Mouse (Mus musculus) heart, postnatal 14 days (tissue): ENCODE results near the gene Elfn2. TPM values are rescaled to one million over a fixed set of nuclear protein-coding genes. Genes with fewer than 3 reads are reported as not detected.
A peak's percentile ranks its signal among the peaks of the same experiment; 100 is the strongest.

ENCODE experiments used
- DNase-seq, 2 experiments: peaks; one replicate each; pipeline ENCODE4 v3.0.0; 2021 to 2022
- intact Hi-C: fragments of 180-260 bp; cut with DNase I; formaldehyde crosslinking; loops from one replicate; pipeline ENCODE4 v1.15.1; 2025
- long read RNA-seq, 2 experiments: library from polyadenylated mRNA; stranded (forward); transcript quantifications; one replicate each; pipeline ENCODE4 v2.0.0; 2021
- total RNA-seq, 2 experiments: library from RNA; stranded (reverse); gene quantifications; 2 replicates each; pipeline ENCODE4 v1.2.3; 2021

The Elfn2 gene
- total RNA-seq: 1 to 10 TPM; 3.5 to 4.2 TPM
- long read RNA-seq, experiment 1: 0 reads
- long read RNA-seq, experiment 2, partial matches to known transcripts: 0 of 2 reads
- long read RNA-seq, experiment 2, other reads (novel, unspliced or antisense): 2 of 2 reads

GRCm38 (mm10) chr15:78718290-78719250 is at the start of gene Elfn2:
Gene Elfn2, minus strand, starts transcription at chr15:78718771.
- intact Hi-C loops: no loop called here
- peak in 1 of 2 experiments; percentile 4 for DNase-seq

- intact Hi-C loops: no loop called here
- no peak for DNase-seq
Observed at GRCm38 (mm10) chr15:78763704-78764103, 45.1 kb upstream of the Elfn2 start.

GRCm38 (mm10) chr15:78763210-78763609 is 44.6 kb upstream of the Elfn2 start:
- no peak for DNase-seq
- intact Hi-C loops: no loop called here

GRCm38 (mm10) chr15:78761112-78761511 is 42.5 kb upstream of the Elfn2 start:
- intact Hi-C loops: no loop called here
- no peak for DNase-seq

GRCm38 (mm10) chr15:78758132-78758531 is 39.6 kb upstream of the Elfn2 start:
- intact Hi-C loops: no loop called here
- no peak for DNase-seq

GRCm38 (mm10) chr15:78755966-78756725 is 37.6 kb upstream of the Elfn2 start:
- intact Hi-C loops: no loop called here
- no peak for DNase-seq

- no peak for DNase-seq
- intact Hi-C loops: no loop called here
Observed at GRCm38 (mm10) chr15:78755226-78755625, 36.7 kb upstream of the Elfn2 start.

- intact Hi-C loops: no loop called here
- DNase-seq: no peak
Observed at GRCm38 (mm10) chr15:78754144-78754543, 35.6 kb upstream of the Elfn2 start.

- no peak for DNase-seq
Observed at GRCm38 (mm10) chr15:78752991-78753390, 34.4 kb upstream of the Elfn2 start.

GRCm38 (mm10) chr15:78750608-78751350 is 32.2 kb upstream of the Elfn2 start:
- DNase-seq: no peak
- intact Hi-C loops: no loop called here

More at GRCm38 (mm10) chr15:78752991-78753390, 34.4 kb upstream of the Elfn2 start:
- intact Hi-C loops: no loop called here

GRCm38 (mm10) chr15:78749855-78750254 is 31.3 kb upstream of the Elfn2 start:
- DNase-seq: peak in 1 of 2 experiments; percentile 46

GRCm38 (mm10) chr15:78744206-78744605 is 25.6 kb upstream of the Elfn2 start:
- intact Hi-C loops: loop anchor here (1.0 kb wide), 2 partner anchors 121 to 157 kb away; no protein-coding TSS in a partner anchor

More at GRCm38 (mm10) chr15:78749855-78750254, 31.3 kb upstream of the Elfn2 start:
- intact Hi-C loops: no loop called here

GRCm38 (mm10) chr15:78742831-78743230 is 24.3 kb upstream of the Elfn2 start:
- intact Hi-C loops: no loop called here
- DNase-seq: no peak

More at GRCm38 (mm10) chr15:78744206-78744605, 25.6 kb upstream of the Elfn2 start:
- peak; percentile 80 to 87 for DNase-seq

GRCm38 (mm10) chr15:78740662-78741061 is 22.1 kb upstream of the Elfn2 start:
- DNase-seq: no peak
- intact Hi-C loops: no loop called here

GRCm38 (mm10) chr15:78737146-78737545 is 18.6 kb upstream of the Elfn2 start:
- intact Hi-C loops: no loop called here
- DNase-seq: no peak

- DNase-seq: no peak
- intact Hi-C loops: no loop called here
Observed at GRCm38 (mm10) chr15:78736681-78737100, 18.1 kb upstream of the Elfn2 start.

- no peak for DNase-seq
- intact Hi-C loops: no loop called here
Observed at GRCm38 (mm10) chr15:78736181-78736579, 17.6 kb upstream of the Elfn2 start.

- no peak for DNase-seq
- intact Hi-C loops: no loop called here
Observed at GRCm38 (mm10) chr15:78735431-78736180, 17.0 kb upstream of the Elfn2 start.

- DNase-seq: no peak
- intact Hi-C loops: no loop called here
Observed at GRCm38 (mm10) chr15:78731830-78732229, 13.3 kb upstream of the Elfn2 start.
